Mouse (Mus musculus) testis, adult 2 months (tissue): ENCODE data around the gene Washc3.

ENCODE experiments used
- CTCF ChIP-seq: fragments of 200-500 bp; IDR thresholded peaks from 2 replicates; pipeline ENCODE4 v1.5.1; 2012; ENCODE audit warnings: low read depth, mild to moderate bottlenecking, inconsistent platforms, low read length, moderate library complexity; ENCODE audit not compliant: control insufficient read depth, insufficient read depth, insufficient replicate concordance
- POLR2A ChIP-seq: fragments of 200-500 bp; IDR thresholded peaks from 2 replicates; pipeline ENCODE4 v1.6.1; 2012; ENCODE audit warnings: low read depth, mild to moderate bottlenecking, inconsistent platforms, low read length, moderate library complexity; ENCODE audit not compliant: control insufficient read depth

DNA sequence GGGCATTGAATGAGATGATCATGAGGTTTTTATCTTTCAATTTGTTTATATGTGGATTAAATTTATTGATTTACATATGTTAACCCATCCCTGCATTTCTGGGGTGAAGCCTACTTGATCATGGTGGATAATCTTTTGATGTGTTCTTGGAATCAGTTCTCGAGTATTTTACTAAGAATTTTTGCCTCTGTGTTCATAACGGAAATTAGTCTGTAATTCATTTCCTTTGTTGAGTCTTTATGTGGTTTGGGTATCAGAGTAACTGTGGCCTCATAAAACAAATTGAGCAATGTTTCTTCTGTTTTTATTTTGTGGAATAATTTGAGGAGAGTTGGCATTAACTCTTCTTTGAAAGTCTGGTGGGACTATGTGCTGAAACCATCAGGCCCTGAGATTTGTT is 54.7 kb downstream of the Washc3 start:
- TF ChIP-seq CTCF = no peak
- TF ChIP-seq POLR2A = no peak
